Mouse (Mus musculus): ENCODE measurements around the gene Lamc1.
A peak's percentile ranks its signal among the peaks of the same experiment; 100 is the strongest.

The Lamc1 gene

DNA sequence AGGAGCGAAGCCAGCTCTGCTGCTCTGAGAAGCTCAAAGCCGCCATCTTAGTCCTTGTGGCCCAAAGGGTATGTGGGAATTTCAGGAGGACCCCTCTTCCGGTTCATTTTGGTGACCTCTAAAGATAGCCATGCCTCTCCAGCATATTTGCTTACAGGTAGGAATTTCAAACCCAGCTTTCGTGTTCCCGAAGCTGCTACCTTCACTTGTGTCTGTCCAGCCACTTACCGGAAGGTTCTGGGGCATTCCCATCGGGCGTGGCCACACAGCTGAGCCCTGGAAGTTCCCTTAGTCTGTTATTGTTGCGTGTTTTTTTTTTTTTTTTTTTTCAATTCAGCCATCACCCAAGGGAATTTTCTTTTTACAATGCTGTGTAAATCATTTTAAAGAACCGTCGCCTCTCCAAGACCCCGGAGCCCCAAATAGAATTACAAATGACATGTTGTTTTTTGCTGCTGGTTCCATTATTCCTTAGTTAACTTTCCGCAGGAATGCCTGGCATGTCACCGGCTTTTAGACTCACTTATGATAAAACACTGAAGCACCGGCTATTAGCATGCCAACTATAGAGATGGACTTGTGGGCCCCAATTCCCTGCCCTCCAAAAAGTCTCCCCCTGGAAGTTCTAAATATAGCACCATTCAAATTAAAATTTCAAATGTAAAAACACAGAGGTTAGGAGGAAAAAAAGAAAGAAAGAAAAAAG lies 141.2 kb downstream of the Lamc1 start:
- no peak for DNase-seq (ENCODE audit: low spot score in 2 of 2)

DNA sequence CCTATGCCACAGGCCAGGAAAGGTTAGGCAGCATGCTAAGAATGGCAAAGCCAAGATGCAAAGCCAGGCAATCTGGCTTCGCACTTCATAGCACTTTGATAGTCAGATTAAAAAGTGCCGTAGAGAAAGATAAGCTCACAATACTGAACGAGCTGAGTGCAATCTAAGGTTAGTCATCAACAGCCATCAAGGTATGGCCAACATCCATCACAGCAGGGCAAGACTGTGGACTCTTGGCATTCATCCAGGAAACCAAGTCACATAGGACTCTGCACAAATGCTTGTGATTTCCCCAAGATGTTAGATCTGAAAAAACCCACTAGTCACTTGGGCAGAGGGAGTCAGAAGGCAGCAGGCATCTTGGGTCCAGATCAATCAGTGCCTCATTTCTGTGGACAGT lies 144.5 kb downstream of the Lamc1 start:
- DNase-seq (ENCODE audit: low spot score in 2 of 2): no peak

DNA sequence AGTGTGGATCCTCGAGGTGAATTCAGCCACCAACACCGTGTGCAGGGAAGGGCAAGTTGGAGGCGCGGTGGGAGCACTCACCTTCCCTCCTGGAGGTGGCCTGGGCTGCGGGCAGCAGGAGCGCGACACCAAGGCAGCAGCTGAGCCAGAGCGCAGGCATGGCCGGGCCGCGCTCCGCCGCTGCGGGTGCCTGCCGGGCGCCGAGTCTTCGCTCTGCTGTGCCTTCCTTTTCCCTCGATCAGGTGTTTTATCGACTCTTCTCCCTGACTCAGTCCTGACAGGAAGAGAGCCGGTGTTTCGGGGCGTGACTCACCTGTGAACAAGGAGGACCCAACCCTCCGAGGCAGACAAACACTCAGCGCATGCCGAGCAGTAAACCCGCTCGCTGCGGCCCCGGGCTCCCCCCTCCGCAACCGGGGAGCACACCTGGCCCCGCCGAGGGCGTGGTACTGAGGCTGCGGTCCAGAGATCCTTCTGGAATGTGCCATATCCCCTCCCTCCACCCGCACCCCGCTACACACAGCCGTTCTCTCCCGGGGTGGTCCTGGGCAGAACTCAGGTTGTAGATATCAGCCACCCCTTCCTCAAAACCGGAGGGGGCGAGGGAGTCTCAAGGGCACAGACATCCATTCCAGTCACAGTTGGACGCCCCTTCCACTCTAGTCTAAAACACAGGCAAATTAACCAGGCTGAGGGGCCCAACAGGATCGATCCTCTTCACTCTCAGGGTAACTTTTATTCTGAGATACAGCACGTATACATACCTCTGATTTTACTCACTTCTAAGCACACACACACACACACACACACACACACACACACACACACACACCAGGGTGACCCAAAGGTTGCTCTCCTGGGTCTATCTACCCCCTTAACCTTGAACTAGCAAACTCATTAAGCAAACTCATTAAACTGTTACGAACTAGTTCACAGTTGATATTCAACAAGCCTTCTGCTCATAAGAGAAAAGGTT lies 146.5 kb downstream of the Lamc1 start, which contains the start of gene Lamc2:
TSS of gene Lamc2 (minus strand) at position 620 of the 976 bp plus-strand sequence.
- DNase-seq (ENCODE audit: low spot score in 2 of 2): no peak

DNA sequence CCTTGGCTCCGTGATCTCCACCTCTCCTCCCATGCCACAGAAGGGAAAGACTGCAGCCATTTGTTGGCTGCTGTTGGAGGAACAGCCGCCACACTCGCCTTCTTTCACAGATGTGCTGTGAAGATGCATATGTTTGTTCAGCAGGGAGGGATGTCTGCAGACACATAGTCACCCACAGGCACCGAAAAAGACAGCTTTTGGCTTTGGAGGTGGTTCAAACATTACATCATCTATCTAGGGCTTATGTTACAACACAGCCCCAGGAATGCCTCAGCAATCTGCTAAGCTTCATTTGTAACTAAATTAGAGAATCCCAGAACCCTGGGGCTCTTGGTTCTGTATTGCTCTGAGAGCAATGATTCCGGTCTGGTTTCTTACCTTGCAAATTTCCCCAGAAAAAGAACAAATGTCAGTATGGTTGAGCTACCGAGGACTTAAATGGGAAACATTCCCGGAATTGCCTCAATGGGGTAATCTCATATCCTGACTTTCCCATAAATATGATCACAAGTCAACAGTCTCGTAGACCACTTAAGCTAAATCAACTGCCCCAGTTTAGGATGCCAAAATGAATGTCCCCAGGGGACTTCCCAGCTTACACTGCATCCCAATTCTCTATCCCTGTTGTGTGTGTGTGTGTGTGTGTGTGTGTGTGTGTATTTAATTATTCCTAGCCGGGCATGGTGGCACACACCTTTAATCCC lies 151.8 kb downstream of the Lamc1 start:
- peak; percentile 47 to 79 for DNase-seq (ENCODE audit: low spot score in 2 of 2)

DNA sequence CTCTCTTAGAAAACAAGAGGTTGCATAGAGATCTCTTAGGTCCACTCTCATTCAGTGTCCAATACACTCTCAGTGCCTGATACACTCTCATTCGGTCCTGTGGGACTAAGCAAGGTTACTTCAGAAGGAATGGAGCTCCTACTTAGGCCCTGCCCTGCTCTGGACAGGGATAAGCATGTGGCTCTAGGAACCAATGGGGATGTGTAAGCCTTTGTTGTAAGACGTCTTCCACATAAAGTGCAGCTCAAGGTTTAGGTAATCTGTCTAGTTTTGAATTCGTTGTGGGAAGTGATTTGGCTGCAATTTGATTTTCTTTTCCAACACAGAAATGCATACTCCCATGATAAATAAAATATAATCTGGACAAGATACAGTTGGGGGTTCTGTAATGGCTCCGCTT lies 152.4 kb downstream of the Lamc1 start:
- DNase-seq (ENCODE audit: low spot score in 2 of 2): no peak

DNA sequence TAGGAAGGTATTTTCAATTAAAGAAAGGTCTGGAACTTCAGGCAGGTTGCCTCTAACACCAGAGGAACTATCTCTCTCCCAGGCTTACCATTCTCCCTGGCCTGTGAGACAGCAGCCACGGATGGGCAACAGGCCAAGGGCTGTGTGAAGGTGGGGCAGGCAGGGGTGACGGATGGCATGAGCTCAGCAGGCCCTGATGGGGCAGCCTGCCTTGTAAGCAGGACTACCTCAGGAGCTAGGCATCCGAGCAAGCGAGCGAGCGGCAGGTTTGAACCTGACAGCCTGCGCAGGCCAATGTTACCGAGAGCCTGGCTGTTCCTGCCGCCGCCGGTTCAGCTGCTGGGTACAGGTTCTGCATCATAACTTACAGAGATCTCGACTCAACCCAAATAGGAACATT lies 157.8 kb downstream of the Lamc1 start:
- DNase-seq (ENCODE audit: low spot score in 2 of 2): peak in 1 of 2 experiments; percentile 35

DNA sequence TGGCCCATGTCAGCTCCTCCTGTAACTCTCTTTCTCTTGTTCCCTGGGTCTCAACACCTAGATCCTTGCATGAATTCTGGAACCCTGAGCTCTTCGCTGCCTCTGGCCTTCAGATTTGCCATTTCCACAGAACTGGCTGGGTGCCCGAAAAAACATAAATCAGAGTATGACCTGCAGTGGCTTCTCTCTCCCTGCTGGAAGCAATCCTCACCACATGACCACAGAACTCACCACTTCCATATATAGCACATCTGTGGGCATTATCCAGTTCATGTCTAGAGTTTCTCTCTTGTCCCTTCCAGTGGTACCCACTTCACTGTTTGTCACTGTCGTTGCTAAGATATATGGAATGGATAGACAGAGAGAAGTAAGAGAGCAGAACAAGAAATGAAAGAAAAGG lies 159.3 kb downstream of the Lamc1 start:
- no peak for DNase-seq (ENCODE audit: low spot score in 2 of 2)

DNA sequence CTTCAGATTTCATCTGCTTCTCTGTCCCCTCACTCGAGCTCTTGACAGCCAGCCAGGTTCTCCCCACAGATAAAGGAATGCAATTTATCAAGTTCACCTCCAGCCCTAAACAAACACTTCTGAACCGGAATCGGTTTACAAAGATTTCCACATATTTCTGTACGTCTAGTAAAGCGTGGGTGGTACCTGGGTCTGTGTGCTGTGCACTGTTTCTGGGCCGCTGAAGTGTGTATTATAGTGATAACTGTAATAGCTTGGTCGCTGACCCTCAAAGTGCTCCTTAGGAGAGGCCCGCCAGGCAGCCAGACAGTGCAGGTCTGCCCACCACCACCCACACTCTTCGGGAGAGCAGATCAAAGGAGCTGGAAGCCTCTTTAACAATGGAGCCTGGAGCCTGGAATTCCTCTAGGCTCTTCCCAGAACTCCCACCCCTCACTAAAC lies 160.3 kb downstream of the Lamc1 start:
- DNase-seq (ENCODE audit: low spot score in 2 of 2): no peak

DNA sequence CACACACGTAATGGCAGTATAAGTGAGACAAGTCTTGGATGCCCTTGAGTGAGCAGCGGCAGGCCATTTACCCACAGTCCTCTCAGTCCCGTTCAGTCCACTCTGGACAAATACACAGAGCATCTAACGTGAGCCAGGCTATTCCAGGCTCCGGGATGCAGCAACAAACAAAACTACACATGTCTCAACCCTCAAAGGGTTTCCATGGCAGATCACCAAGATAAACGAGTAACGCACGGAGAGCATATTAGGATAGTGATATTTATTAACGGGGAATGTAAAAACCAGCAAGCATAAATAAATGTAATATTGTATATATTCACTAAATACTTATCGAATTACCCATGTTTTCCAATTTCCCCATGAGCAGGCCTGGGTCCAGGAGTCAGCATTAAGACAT lies 161.6 kb downstream of the Lamc1 start:
- DNase-seq (ENCODE audit: low spot score in 2 of 2): no peak

Measured in right cerebral cortex, postnatal 10 days (tissue).